ENCODE assay signal across 25 mouse cellular contexts in the genomic region with DNA sequence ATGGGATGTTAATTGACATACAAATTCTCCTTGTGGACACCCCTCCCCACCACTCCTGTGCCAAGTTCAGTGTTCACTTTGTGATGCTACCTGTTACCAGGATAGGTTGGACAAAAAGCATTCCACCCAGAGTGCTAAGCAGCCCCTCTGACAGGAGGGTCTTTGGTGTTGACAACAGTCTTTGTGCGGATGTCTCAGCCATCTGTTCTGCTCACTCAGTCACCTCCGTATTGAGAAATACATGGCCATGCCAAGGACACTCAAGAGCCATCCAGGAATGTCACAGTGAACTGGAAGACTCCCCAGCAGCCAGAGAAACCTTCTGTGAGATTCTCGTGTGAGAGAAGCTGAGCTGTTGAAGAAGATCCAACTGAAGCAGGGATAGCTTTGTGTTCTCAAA. TPM values are rescaled to one million over a fixed set of nuclear protein-coding genes. Genes with fewer than 3 reads are reported as not detected.
DNase-seq lines count a peak whose midpoint lies in the region; ATAC-seq and TF ChIP-seq lines count a peak whose summit lies in the region.
"Had no signal": no experiment of that assay in that cellular context is flagged by ENCODE, and none has a peak within 500 bp of the region (broad histone marks: within the 10 kb centered on the region; RNA-seq: fewer than 3 reads in every experiment).

No protein-coding gene starts in this region.

- peak; percentile 60; the same call in 1 of the 2 replicates for ATAC-seq in forebrain, embryonic 14.5 days
- 0 out of 2 replicates have a peak, but pooled peaks have one; percentile 18 for ATAC-seq in limb, embryonic 15.5 days (ENCODE audit: insufficient number of reproducible peaks, low FRiP score, low TSS enrichment, low read depth)
- peak; percentile 82 for ATAC-seq in forebrain, postnatal 0 days
- ATAC-seq: inflammation-experienced regulatory T-cells, adult 6 months had no signal

- H3K27me3 ChIP-seq in forebrain, embryonic 14.5 days (replicated peaks; ENCODE audit: control insufficient read depth, insufficient read depth, low read length) = no peaks in the 10 kb centered on the region
- no peaks in the 10 kb centered on the region for H3K27me3 ChIP-seq in forebrain, embryonic 10.5 days (ENCODE audit: poor library complexity, severe bottlenecking)
- H3K27me3 ChIP-seq in limb, embryonic 15.5 days = no peaks in the 10 kb centered on the region
- no peaks in the 10 kb centered on the region for H3K27me3 ChIP-seq in limb, embryonic 10.5 days (ENCODE audit: low read depth, poor library complexity, severe bottlenecking)
- H3K27me3 ChIP-seq in forebrain, postnatal 0 days (ENCODE audit: insufficient read depth, low read length) = no peaks in the 10 kb centered on the region
- H3K27me3 ChIP-seq: embryonic facial prominence, embryonic 15.5 days; heart, embryonic 12.5 days; hindbrain, embryonic 13.5 days; midbrain, embryonic 12.5 days had no signal

- H3K9me3 ChIP-seq in forebrain, embryonic 14.5 days (replicated peaks; ENCODE audit: control insufficient read depth, low read length) = no peaks in the 10 kb centered on the region
- no peaks in the 10 kb centered on the region for H3K9me3 ChIP-seq in forebrain, embryonic 10.5 days
- no peaks in the 10 kb centered on the region for H3K9me3 ChIP-seq in limb, embryonic 15.5 days
- no peaks in the 10 kb centered on the region for H3K9me3 ChIP-seq in limb, embryonic 10.5 days (replicated peaks)
- H3K9me3 ChIP-seq in forebrain, postnatal 0 days (ENCODE audit: low read length) = no peaks in the 10 kb centered on the region
- H3K9me3 ChIP-seq: embryonic facial prominence, embryonic 10.5 days; embryonic facial prominence, embryonic 15.5 days; heart, embryonic 12.5 days; hindbrain, embryonic 13.5 days; megakaryocyte, embryonic 14.5 days; midbrain, embryonic 12.5 days had no signal

- no peak overlapping the region for H3K4me2 ChIP-seq in forebrain, embryonic 14.5 days (ENCODE audit: low read length)
- H3K4me2 ChIP-seq in limb, embryonic 15.5 days = no peak overlapping the region
- H3K4me2 ChIP-seq in forebrain, postnatal 0 days (ENCODE audit: low read depth) = no peak overlapping the region
- H3K4me2 ChIP-seq: embryonic facial prominence, embryonic 15.5 days; heart, embryonic 12.5 days; hindbrain, embryonic 13.5 days; midbrain, embryonic 12.5 days had no signal

- no peak for TF ChIP-seq POLR2A in brain, embryonic 14.5 days (IDR thresholded peaks at IDR 0.05; ENCODE audit: borderline replicate concordance, extremely low read depth, insufficient read depth, insufficient read length, poor library complexity, severe bottlenecking)

- H3K27ac ChIP-seq in forebrain, embryonic 14.5 days (ENCODE audit: low read depth, low read length) = no peak overlapping the region; the same call in 1 of the 2 replicates
- H3K27ac ChIP-seq in forebrain, embryonic 10.5 days = no peak overlapping the region
- no peak overlapping the region for H3K27ac ChIP-seq in limb, embryonic 15.5 days
- H3K27ac ChIP-seq in limb, embryonic 10.5 days = no peak overlapping the region
- H3K27ac ChIP-seq in forebrain, postnatal 0 days (ENCODE audit: low read depth, low read length) = no peak overlapping the region
- H3K27ac ChIP-seq: embryonic facial prominence, embryonic 10.5 days; embryonic facial prominence, embryonic 15.5 days; gastrocnemius, adult 2 months; heart, adult 2 months; hindbrain, embryonic 13.5 days; liver, embryonic 14.5 days; midbrain, embryonic 12.5 days had no signal

- no peak overlapping the region for H3K9ac ChIP-seq in forebrain, embryonic 14.5 days (ENCODE audit: low read length)
- H3K9ac ChIP-seq in limb, embryonic 15.5 days = no peak overlapping the region
- H3K9ac ChIP-seq in forebrain, postnatal 0 days = no peak overlapping the region
- H3K9ac ChIP-seq: embryonic facial prominence, embryonic 15.5 days; heart, embryonic 12.5 days; hindbrain, embryonic 13.5 days; liver, embryonic 14.5 days; midbrain, embryonic 12.5 days had no signal

- TF ChIP-seq CTCF in brain, embryonic 14.5 days (IDR thresholded peaks at IDR 0.05; ENCODE audit: borderline replicate concordance, extremely low read depth, insufficient read depth, insufficient read length) = no peak
- TF ChIP-seq CTCF in forebrain, postnatal 0 days (IDR thresholded peaks at IDR 0.05; ENCODE audit: low read depth) = no peak

- H3K36me3 ChIP-seq in forebrain, embryonic 14.5 days (ENCODE audit: control insufficient read depth, insufficient read depth, low read length) = no peaks in the 10 kb centered on the region
- H3K36me3 ChIP-seq in forebrain, embryonic 10.5 days (replicated peaks) = no peaks in the 10 kb centered on the region
- no peaks in the 10 kb centered on the region for H3K36me3 ChIP-seq in limb, embryonic 15.5 days
- no peaks in the 10 kb centered on the region for H3K36me3 ChIP-seq in limb, embryonic 10.5 days
- no peaks in the 10 kb centered on the region for H3K36me3 ChIP-seq in forebrain, postnatal 0 days (ENCODE audit: insufficient read depth)
- H3K36me3 ChIP-seq: embryonic facial prominence, embryonic 10.5 days; embryonic facial prominence, embryonic 15.5 days; hindbrain, embryonic 13.5 days; midbrain, embryonic 12.5 days had no signal

- WGBS in forebrain, embryonic 14.5 days = 57% methylated on average over 3 of the region's 3 CpGs
- WGBS in forebrain, embryonic 10.5 days = 77% methylated on average over 3 of the region's 3 CpGs
- WGBS in limb, embryonic 15.5 days = 72% methylated on average over 3 of the region's 3 CpGs
- WGBS in limb, embryonic 10.5 days = 80% methylated on average over 3 of the region's 3 CpGs
- WGBS in forebrain, postnatal 0 days = 50% methylated on average over 3 of the region's 3 CpGs

- no peaks in the 10 kb centered on the region for H3K4me1 ChIP-seq in forebrain, embryonic 14.5 days (ENCODE audit: control insufficient read depth, insufficient read depth, low read length)
- H3K4me1 ChIP-seq in forebrain, embryonic 10.5 days = no peaks in the 10 kb centered on the region
- no peaks in the 10 kb centered on the region for H3K4me1 ChIP-seq in limb, embryonic 15.5 days
- H3K4me1 ChIP-seq in limb, embryonic 10.5 days = no peaks in the 10 kb centered on the region
- no peaks in the 10 kb centered on the region for H3K4me1 ChIP-seq in forebrain, postnatal 0 days (ENCODE audit: insufficient read depth)
- H3K4me1 ChIP-seq: embryonic facial prominence, embryonic 10.5 days; embryonic facial prominence, embryonic 15.5 days; heart, embryonic 12.5 days; hindbrain, embryonic 13.5 days; midbrain, embryonic 12.5 days had no signal

- no peak overlapping the region for H3K4me3 ChIP-seq in forebrain, embryonic 14.5 days (ENCODE audit: low read depth, low read length)
- H3K4me3 ChIP-seq in forebrain, embryonic 10.5 days = no peak overlapping the region
- H3K4me3 ChIP-seq in limb, embryonic 15.5 days = no peak overlapping the region
- no peak overlapping the region for H3K4me3 ChIP-seq in limb, embryonic 10.5 days
- no peak overlapping the region for H3K4me3 ChIP-seq in forebrain, postnatal 0 days (ENCODE audit: low read depth, low read length)
- H3K4me3 ChIP-seq: embryonic facial prominence, embryonic 10.5 days; embryonic facial prominence, embryonic 15.5 days; gastrocnemius, adult 2 months; heart, adult 2 months; heart, embryonic 12.5 days; hindbrain, embryonic 13.5 days; megakaryocyte, embryonic 14.5 days; midbrain, embryonic 12.5 days had no signal

- DNase-seq in forebrain, embryonic 14.5 days (ENCODE audit: low spot score) = peak; percentile 51
- DNase-seq in forebrain, embryonic 10.5 days (ENCODE audit: extremely low spot score, low spot score) = no peak
- DNase-seq in limb, embryonic 10.5 days (ENCODE audit: low spot score) = no peak
- peak; percentile 62 for DNase-seq in brain, embryonic 14.5 days (ENCODE audit: low read depth)
- DNase-seq in forebrain, postnatal 0 days = peak; percentile 37
- DNase-seq: B cell, adult 2 months; cerebellum, adult 11 months; heart, adult 2 months; heart, postnatal 4 days; kidney, adult 11 months; kidney, postnatal 25 days; lung, adult 2 months; lung, postnatal 14 days had no signal

RNA-seq across cellular contexts. Expression of gene Mx1, which starts 24.5 kb away (rescaled TPM):
- not detected in 2 replicates for polyA plus RNA-seq in forebrain, embryonic 14.5 days (2014; fragmentation: Nextera tagmentation; extraction: Ambion mirVana)
- 0.16 and 0.27 TPM in 2 replicates for polyA plus RNA-seq in forebrain, embryonic 10.5 days (2016; fragmentation: Nextera tagmentation; extraction: Ambion mirVana)
- 0.23 and 0.30 TPM in 2 replicates for polyA plus RNA-seq in limb, embryonic 15.5 days (2015; fragmentation: Nextera tagmentation; extraction: Ambion mirVana)
- polyA plus RNA-seq in limb, embryonic 10.5 days (2016; fragmentation: Nextera tagmentation; extraction: Ambion mirVana) = not detected in 2 replicates
- 0.09 and 0.21 TPM in 2 replicates for polyA plus RNA-seq in brain, embryonic 14.5 days (2012; rRNA removed)
- 0.54 and 0.71 TPM in 2 replicates for total RNA-seq in forebrain, postnatal 0 days (2014; rRNA removed)
- polyA plus RNA-seq in forebrain, postnatal 0 days (2015; fragmentation: Nextera tagmentation; extraction: Ambion mirVana) = 0.07 and 0.68 TPM in 2 replicates
- polyA plus RNA-seq: embryonic facial prominence, embryonic 10.5 days; heart, embryonic 12.5 days; hindbrain, embryonic 13.5 days; kidney, embryonic 14.5 days; neural tube, embryonic 14.5 days had no signal

Comparison
In these comparisons a context has a peak if more than half of its experiments do, and no peak if none do; other contexts are left out.
1. DNase-seq: peak in forebrain, embryonic 14.5 days (single experiment), brain, embryonic 14.5 days (single experiment) and forebrain, postnatal 0 days (single experiment); none in forebrain, embryonic 10.5 days (single experiment) and limb, embryonic 10.5 days (single experiment).
2. ATAC-seq: peak in every context shown above with its lines; median percentile 82 in forebrain, postnatal 0 days; 60 in forebrain, embryonic 14.5 days; 18 in limb, embryonic 15.5 days.